Mouse (Mus musculus) gastrocnemius, adult 8-10 months (tissue): ENCODE measurements around the gene Zfp575. TPM values are rescaled to one million over a fixed set of nuclear protein-coding genes. Genes with fewer than 3 reads are reported as not detected.

Experiments used
- DNase-seq, 2 experiments: peaks; one replicate each; pipeline ENCODE4 v3.0.0; 2022; ENCODE audit warnings: low spot score in 2 of 2
- total RNA-seq, 4 experiments: library from RNA; stranded (reverse); gene quantifications; 2 replicates each; pipeline ENCODE4 v1.2.4; 2022

The Zfp575 gene
- total RNA-seq, 4 experiments from 2014 or later: 0.10 TPM; not detected in 3

DNA sequence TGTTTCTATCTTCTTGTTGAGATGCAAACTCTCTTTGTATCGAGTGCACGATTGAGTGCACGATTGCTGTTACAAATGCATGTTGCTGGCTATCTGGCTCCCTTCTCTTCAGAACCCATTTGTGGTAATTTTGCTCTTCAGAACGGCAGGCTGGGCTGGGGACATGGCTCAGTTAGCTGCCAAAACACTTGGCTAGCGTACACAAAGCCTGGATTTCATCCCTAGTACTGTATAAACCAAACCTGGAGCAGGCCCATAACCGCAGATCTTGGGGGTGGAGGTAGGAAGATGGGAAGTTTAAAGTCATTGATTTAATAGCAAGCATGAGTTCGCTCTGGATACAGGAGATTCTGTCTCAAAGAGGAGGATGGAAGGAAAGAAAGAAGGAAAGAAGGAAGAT, 18.1 kb upstream of the Zfp575 start:
- DNase-seq: no peak

GRCm38 (mm10) chr7:24600941-24601597, 13.6 kb upstream of the Zfp575 start:
- DNase-seq: peak; percentile 88 to 90

GRCm38 (mm10) chr7:24599211-24600067, 12.0 kb upstream of the Zfp575 start:
- DNase-seq: no peak

GRCm38 (mm10) chr7:24598121-24598520, 10.7 kb upstream of the Zfp575 start:
- DNase-seq: no peak

- no peak for DNase-seq
Observed at GRCm38 (mm10) chr7:24595464-24595863, 8.0 kb upstream of the Zfp575 start.

DNA sequence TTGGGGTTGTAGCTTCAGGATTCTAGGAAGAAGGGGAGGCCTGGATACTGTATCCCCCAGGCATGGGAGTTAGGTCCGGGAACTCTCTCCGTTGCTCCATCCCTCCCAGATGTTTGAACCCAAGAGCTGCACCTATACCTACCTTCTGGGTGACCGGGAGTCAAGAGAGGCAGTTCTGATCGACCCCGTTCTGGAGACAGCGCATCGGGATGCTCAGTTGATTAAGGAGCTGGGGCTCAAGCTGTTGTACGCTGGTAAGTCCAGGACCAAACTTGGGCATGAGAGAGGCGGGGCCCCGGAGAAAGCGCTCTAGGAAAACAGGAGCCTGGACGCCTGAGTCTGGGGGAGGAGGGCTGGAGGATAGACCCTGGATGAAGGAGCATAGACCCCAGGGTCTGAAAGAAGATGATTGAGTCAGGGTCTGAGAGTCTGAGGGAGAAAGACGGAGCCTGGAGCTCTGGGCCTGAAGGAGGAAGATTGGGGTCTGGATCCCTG, 6.9 kb upstream of the Zfp575 start:
- DNase-seq: no peak

- DNase-seq: peak; percentile 59 to 62
Observed at GRCm38 (mm10) chr7:24593621-24594308, 6.3 kb upstream of the Zfp575 start.

- no peak for DNase-seq
Observed at GRCm38 (mm10) chr7:24592781-24593180, 5.3 kb upstream of the Zfp575 start.

- DNase-seq: no peak
Observed at GRCm38 (mm10) chr7:24592163-24592562, 4.7 kb upstream of the Zfp575 start.

DNA sequence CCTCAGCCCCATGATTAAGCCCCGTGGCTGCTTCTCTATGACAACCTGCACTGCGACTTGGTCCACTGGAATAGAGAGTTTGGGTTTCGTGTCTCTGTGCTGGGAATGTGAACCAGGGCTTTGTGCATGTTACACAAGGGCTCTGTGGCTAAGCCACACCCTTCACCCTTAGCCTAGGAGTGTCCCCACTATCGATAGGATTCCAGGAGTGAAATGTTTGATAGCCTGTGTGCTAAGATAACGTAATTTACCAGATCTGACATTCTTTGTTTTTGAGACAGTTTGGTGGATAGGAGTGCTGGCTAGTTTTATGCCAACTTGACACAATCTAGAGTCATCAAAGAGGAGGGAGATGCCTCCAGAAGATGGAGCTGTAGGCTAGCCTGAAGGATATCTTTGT, 4.3 kb upstream of the Zfp575 start:
- no peak for DNase-seq

GRCm38 (mm10) chr7:24588336-24588735, 895 bp upstream of the Zfp575 start:
- DNase-seq: no peak

DNA sequence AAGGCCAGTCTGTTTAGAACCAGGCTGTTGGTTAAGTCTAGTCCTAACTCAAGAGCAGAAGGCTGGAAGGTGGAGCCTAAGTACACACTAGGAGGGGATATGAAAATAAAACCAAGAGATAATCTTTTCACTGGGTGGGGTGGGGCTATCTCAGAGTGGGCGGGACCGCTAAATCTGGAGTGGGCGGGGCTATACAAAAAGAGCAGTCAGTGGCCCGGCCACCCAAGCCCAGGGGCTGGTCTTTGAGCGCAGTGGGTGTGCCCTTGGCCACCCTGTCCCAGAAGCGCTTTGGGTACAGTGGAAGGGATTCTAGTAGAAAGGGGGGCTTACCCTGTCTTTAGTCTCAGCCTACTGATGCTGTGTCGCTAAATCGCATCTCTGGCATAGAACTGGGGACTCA, 613 bp downstream of the Zfp575 start:
- DNase-seq: no peak

DNA sequence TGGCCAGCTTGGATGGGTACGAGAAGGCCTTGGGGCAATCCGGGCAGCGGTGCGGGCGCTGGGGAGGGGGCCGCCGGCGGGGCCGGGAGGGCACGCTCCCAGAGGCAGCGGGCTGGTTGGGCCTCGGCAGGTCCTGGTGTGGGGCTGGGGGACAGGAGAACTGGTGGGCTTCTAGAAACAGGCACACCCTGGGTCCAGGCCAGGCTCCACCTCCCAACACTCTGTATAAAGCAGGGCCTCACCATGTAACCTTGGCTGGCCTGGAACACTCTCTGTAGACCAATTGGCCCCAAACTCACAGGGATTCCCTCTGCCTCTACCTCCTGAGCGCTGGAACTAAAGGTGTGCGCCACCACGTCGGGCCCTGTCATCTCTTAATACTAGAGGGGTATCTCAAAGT, 1.4 kb downstream of the Zfp575 start:
- DNase-seq: no peak

DNA sequence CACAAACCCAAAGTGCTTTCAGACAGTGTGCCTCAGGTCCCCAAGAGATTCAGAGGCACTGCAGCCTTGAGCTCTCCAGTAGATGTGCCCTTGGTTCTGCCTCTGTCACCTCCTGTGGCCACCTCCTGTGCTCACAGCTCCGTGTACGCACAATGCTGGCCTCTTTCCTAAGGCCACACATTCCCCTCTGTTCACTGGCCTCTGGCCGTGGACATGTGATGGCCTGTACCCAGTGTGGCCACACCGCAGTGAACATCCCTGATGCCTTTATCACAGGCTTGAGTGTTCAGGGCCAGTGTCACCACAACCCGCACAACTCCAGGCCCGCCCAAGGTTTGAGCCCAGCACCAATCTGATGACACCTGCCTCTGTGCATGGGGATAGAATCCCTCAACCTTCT, 2.6 kb downstream of the Zfp575 start:
- DNase-seq: no peak

- DNase-seq: no peak
Observed at GRCm38 (mm10) chr7:24577811-24578210, 9.6 kb downstream of the Zfp575 start.

DNA sequence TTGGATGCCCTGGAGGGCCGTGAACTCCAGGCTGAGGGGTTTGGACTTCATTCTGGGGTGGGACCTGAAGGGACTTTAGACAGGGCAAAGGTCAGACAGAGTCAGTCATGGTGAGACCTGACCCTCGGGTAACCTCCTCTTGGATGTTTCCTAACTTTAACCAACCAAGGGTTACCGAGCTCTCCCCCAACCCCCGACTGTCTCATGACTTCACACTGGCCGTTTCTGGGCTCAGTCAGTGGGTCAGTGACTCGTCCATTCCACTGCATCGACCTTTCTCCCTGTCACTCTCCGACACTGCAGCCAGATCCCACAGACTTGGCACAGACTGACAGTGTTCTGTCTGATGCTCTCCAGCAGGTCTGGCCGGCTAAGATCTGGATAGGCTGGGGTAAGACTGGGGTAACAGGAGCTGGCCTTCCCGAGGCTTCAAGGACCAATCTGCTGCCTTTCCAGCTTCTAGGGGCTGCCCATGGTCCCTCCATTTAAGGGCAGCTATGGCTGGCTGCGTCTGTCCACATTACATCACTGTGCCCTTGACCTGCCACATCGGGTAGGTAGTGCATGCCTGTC, 13.1 kb downstream of the Zfp575 start:
- DNase-seq: no peak

- DNase-seq: no peak
Observed at GRCm38 (mm10) chr7:24572455-24572854, 15.0 kb downstream of the Zfp575 start.

DNA sequence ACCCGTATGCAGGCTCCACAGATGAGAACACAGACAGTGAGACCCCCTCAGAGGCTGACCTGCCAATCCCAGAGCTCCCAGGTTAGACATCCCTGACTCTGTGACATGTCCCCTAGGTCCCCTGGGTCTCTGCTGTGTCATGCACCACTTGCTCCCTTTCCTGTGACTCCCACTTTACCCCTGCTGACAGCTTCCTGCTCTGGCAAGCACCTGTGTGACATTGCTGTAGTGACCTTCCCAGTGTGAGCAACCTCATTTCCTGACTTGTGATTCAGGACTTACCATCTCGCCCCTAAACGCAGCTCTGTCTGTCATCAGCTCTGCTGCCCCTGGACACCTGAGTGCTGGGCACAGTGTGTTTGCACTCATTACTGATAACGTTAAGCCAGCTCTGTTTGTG, 16.4 kb downstream of the Zfp575 start:
- DNase-seq: no peak

- DNase-seq: no peak
Observed at GRCm38 (mm10) chr7:24568512-24568911, 18.9 kb downstream of the Zfp575 start.

DNA sequence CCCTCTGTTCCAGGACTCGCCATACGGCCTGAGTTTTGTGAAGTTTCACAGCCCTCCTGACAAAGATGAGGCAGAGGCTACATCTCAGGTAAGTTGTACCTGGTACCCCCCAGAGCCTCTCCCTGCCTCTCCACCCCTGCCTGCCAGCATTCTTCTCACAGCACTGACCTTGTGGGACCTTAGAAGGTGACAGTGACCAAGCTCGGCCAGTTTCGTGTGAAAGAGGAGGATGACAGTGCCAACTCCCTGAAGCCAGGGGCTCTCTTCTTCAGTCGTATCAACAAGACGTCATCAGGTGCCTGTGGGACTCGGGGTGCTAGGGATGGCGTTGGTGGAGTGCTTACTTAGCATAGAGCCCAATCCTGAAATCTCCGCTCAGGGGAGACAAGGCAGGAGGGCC, 21.2 kb downstream of the Zfp575 start:
- DNase-seq: no peak

GRCm38 (mm10) chr7:24565627-24566026, 21.8 kb downstream of the Zfp575 start:
- no peak for DNase-seq
